Mouse (Mus musculus) layer of hippocampus, adult 9-10 months (tissue): ENCODE measurements around the gene Gm5797.
"Not testable (repeated sequence)": the region's sequence is repeated elsewhere in the genome, so short reads cannot be mapped to it uniquely, and the experiment has no call there.

Experiments used
- DNase-seq: peaks from one replicate; pipeline ENCODE4 v3.0.0; 2022; ENCODE audit warnings: low spot score

Gene Gm5797

GRCm38 (mm10) chr14:7332295-7332694, at the start of gene Gm5797:
Gm5797 (minus strand) TSS chr14:7332395.
- DNase-seq = not testable (repeated sequence)

- DNase-seq = not testable (repeated sequence)
Observed at GRCm38 (mm10) chr14:7365034-7365433, 32.8 kb upstream of the Gm5797 start, which contains the start of gene Gm8374. Gm8374 (minus strand) TSS chr14:7365134.

- DNase-seq = not testable (repeated sequence)
Observed at GRCm38 (mm10) chr14:7315093-7315492, 17.1 kb downstream of the Gm5797 start.

- not testable (repeated sequence) for DNase-seq
Observed at GRCm38 (mm10) chr14:7314661-7315060, 17.5 kb downstream of the Gm5797 start, which contains the start of gene Gm3739. Gm3739 (minus strand) TSS chr14:7315049.
